Mouse (Mus musculus): ENCODE measurements around the gene Ccdc30.
A peak's percentile ranks its signal among the peaks of the same experiment; 100 is the strongest.
"Not testable (repeated sequence)": the region's sequence is repeated elsewhere in the genome, so short reads cannot be mapped to it uniquely, and the experiment has no call there.

Ccdc30 gene

GRCm38 (mm10) chr4:119305418-119305817 lies 109.9 kb downstream of the Ccdc30 start:
- DNase-seq (ENCODE audit: low read depth, low spot score), result no peak

- no peak for DNase-seq (ENCODE audit: low read depth, low spot score)
Observed at GRCm38 (mm10) chr4:119303291-119303690, 112.0 kb downstream of the Ccdc30 start.

GRCm38 (mm10) chr4:119301777-119302176 lies 113.5 kb downstream of the Ccdc30 start:
- DNase-seq (ENCODE audit: low read depth, low spot score), result no peak

DNA sequence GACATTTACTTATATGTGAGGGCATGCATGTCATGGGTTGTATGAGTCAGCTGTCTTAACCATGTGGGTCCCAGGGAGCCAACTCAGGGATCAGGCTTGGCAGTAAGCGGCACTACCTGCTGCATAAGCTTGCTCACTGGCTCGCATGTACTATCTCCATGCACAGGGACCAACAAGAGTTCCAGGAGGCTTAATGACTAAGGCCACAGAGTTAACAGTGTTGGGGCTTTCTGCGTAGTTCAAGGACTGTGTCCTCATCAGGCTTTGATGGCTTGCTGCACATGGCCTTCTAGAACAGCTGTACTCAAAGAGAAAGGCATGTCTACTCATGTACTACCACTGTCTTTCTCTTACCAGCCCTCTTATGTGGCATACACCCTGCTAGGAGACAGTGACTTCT lies 114.6 kb downstream of the Ccdc30 start:
- no peak for DNase-seq (ENCODE audit: low read depth, low spot score)

- no peak for DNase-seq (ENCODE audit: low read depth, low spot score)
Observed at GRCm38 (mm10) chr4:119297361-119297760, 118.0 kb downstream of the Ccdc30 start.

GRCm38 (mm10) chr4:119295134-119295453 lies 120.2 kb downstream of the Ccdc30 start:
- no peak for DNase-seq (ENCODE audit: low read depth, low spot score)

DNA sequence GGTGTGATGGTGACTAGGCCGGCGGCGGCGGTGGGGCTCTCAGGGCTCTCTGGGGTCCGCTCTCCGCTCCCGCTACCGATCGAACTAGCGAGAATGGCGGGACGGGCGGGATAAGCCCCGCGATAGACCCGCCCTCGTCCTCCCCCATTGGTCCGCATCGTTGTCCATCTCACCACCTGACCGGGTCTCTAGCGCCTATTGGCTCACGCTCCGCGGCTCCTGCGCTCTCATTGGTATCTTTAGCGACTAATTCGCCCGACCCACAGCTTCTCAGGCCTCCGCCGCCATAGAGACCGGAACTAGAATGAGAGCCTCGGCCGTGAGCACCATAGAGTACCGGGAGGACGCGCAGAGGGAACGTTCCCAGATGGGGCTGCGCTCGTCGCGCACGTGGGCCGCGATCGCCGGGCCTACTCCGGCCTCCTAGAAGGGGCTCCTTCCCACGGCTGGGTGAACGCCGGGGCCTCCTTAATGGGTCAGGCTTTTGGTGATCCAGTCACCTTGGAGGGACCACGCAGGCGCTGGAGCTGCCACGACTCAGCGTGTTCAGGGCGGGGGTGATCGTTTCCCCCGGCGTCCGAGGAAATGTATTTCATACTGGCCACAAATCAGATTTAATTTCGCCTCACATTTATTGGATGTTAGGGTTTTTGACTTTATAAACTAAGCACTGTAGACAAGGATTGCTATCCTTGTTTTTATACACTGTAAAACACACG lies 120.7 kb downstream of the Ccdc30 start, which contains the start of gene Ybx1:
TSS of gene Ybx1 (minus strand) at position 190 of the 719 bp plus-strand sequence.
- peak; percentile 98 for DNase-seq (ENCODE audit: low read depth, low spot score)

- no peak for DNase-seq (ENCODE audit: low read depth, low spot score)
Observed at GRCm38 (mm10) chr4:119293574-119294258, 121.6 kb downstream of the Ccdc30 start.

- peak; percentile 44 for DNase-seq (ENCODE audit: low read depth, low spot score)
Observed at GRCm38 (mm10) chr4:119292771-119293573, 122.3 kb downstream of the Ccdc30 start.

- no peak for DNase-seq (ENCODE audit: low read depth, low spot score)
Observed at GRCm38 (mm10) chr4:119291921-119292320, 123.4 kb downstream of the Ccdc30 start.

DNA sequence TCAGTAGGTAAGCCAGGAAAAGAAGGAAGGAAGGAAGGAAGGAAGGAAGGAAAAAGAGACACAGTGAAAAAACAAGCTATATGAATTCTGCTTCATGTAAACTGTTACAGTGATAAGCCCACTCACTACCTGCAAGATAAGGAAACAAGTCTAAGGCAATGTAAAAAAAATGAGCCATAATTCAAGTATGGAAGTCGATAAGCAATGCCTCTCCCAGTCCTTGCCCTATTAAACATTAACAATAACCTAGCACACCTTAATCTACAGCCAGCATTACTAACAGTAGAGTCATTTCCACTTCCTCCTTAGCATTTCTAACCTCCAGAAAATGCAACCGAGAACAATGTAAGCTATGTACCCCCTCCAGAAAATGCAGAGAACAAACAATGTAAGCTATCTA lies 130.0 kb downstream of the Ccdc30 start:
- DNase-seq (ENCODE audit: low read depth, low spot score), result no peak

- DNase-seq (ENCODE audit: low read depth, low spot score), result no peak
Observed at GRCm38 (mm10) chr4:119284861-119285260, 130.5 kb downstream of the Ccdc30 start.

DNA sequence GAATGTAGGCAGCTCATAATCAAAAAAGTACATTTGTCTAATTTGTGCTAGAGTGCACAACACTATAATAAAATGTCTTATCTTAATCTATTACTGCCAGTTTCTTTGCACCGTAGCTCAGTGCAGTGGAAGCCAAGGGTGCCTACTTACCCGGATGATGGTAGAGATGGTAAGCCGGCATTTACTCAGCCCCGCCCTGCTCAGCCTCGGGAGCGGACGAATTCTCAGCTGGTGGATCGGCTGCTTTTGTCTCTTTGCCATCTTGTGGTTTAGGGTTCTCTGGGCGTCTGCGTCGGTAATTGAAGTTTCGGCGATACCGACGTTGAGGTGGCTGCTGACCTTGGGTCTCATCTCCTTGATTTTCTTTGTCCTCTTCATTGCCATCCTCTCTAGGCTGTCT lies 136.5 kb downstream of the Ccdc30 start:
- not testable (repeated sequence) for DNase-seq (ENCODE audit: low read depth, low spot score)

DNA sequence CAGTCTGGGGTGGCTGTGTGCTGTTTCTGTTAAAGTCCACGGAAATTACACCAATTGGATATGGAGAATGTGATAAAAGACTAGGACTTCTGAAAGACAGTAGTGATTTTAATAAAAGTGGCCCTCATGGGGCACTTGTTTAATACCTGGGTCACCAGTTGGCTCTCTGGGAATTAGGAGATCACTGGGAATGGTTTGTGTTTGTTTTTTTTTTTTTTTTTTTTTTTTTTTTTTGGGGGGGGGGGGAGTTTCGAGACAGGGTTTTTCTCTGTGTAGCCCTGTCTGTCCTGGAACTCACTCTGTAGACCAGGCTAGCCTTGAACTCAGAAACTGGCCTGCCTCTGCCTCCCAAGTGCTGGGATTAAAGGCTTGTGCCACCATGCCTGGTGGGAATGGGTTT lies 139.6 kb downstream of the Ccdc30 start:
- DNase-seq (ENCODE audit: low read depth, low spot score), result no peak

DNA sequence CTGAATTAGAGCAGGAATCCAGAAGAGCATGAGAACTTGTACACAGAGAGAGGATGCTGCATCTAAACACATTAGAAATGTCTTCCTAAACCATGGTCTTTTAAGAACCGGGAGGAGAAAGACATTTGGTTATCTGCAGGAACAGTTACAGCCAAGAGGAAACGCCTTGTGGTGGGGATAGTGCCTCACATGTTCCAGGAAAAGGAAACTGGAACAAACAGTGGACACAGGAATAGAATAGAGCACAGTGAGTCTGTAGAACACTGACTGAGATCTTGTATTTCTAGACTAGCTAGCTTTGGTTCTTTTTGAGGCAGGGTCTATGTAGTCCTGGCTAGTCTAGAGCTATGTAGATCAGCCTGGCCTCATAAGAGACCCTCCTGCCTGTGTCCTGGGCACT lies 140.1 kb downstream of the Ccdc30 start:
- peak; percentile 27 for DNase-seq (ENCODE audit: low read depth, low spot score)

- peak; percentile 34 for DNase-seq (ENCODE audit: low read depth, low spot score)
Observed at GRCm38 (mm10) chr4:119274627-119275026, 140.7 kb downstream of the Ccdc30 start.

Measured in skeletal muscle tissue, adult 2 months (tissue).